Mouse (Mus musculus) hindbrain, embryonic 13.5 days (tissue): ENCODE measurements at regions not wholly inside any gene's neighbourhood (a gene's known extent, or its start where the extent isn't known, plus 50 kb on each side); places are given as distances from the start of the nearest gene placed in this dataset.

Source experiments
- ATAC-seq: fragments of 200-750 bp; cut with Nextera tagmentation; 2 replicates; pipeline ENCODE4 v1.8.0; 2017; ENCODE audit warnings: moderate TSS enrichment; ENCODE audit not compliant: low FRiP score
- H3K27ac ChIP-seq: fragments of 300-500 bp; sonication (generic); 2 replicates; pipeline ENCODE4 v1.5.1; 2015; ENCODE audit warnings: inconsistent platforms, mild to moderate bottlenecking, moderate library complexity
- H3K27me3 ChIP-seq: fragments of 300-500 bp; sonication (generic); 2 replicates; pipeline ENCODE4 v1.6.1; 2015; ENCODE audit warnings: mild to moderate bottlenecking, inconsistent platforms
- H3K36me3 ChIP-seq: fragments of 300-500 bp; sonication (generic); 2 replicates; pipeline ENCODE4 v1.6.1; 2015; ENCODE audit warnings: mild to moderate bottlenecking, inconsistent platforms
- H3K4me1 ChIP-seq: fragments of 300-500 bp; sonication (generic); replicated peaks from 2 replicates; pipeline ENCODE4 v1.6.1; 2015; ENCODE audit warnings: inconsistent platforms
- H3K4me2 ChIP-seq: fragments of 300-500 bp; sonication (generic); 2 replicates; pipeline ENCODE4 v1.6.1; 2015; ENCODE audit warnings: inconsistent platforms, mild to moderate bottlenecking, moderate library complexity
- H3K4me3 ChIP-seq: fragments of 300-500 bp; sonication (generic); 2 replicates; pipeline ENCODE4 v1.5.1; 2015; ENCODE audit warnings: mild to moderate bottlenecking, inconsistent platforms
- H3K9ac ChIP-seq: fragments of 300-500 bp; sonication (generic); 2 replicates; pipeline ENCODE4 v1.6.1; 2015; ENCODE audit warnings: mild to moderate bottlenecking, inconsistent platforms
- H3K9me3 ChIP-seq: fragments of 300-500 bp; sonication (generic); 2 replicates; pipeline ENCODE4 v1.6.1; 2016; ENCODE audit warnings: inconsistent platforms
- WGBS: fragments of 180-500 bp; shearing (Covaris S2); methylation state at CpG from one replicate; pipeline ENCODE4 v1.1.7; 2015; 5-methylcytosine and 5-hydroxymethylcytosine counted together

DNA sequence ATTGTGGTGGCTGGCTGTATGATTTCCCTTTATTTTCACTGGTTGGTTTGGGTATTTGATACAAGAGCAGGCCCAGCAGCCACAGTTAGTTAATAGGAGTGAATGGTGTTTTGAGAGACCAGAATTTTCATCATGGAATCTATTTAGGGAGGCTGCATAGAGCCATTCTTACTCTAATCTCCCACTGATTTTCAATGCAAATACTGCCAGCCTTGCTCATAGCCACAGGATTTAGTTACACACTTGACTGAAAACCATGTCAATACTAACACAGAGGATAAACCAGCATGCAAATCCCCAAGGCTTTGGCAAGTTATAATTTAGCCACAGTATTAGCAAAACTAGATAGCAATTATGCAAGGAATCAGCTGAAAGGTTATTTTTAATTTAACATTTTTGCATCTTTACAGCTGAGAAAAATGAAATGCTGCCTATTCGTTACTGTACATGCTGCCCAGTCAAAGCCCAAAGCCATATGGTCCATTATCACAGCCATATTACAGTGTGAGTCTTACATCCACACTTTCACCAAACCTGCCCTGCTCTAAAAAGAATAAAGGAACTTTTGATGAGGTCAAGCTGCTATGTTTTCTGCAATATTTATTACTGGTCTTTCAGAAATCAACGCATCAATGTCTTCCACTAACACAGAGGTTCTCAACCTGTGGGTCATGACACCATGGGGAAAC lies 1000.5 kb upstream of the Flrt2 start:
- 84% methylated on average over 2 of the region's 2 CpGs for WGBS
- H3K9me3 ChIP-seq, result no peaks in the 10 kb centered on the region
- no peaks in the 10 kb centered on the region for H3K36me3 ChIP-seq
- H3K27me3 ChIP-seq, result no peaks in the 10 kb centered on the region
- no peak for ATAC-seq
- H3K4me1 ChIP-seq, result no peaks in the 10 kb centered on the region
- H3K4me2 ChIP-seq, result no peak overlapping the region
- H3K4me3 ChIP-seq, result no peak overlapping the region
- no peak overlapping the region for H3K27ac ChIP-seq
- no peak overlapping the region for H3K9ac ChIP-seq

DNA sequence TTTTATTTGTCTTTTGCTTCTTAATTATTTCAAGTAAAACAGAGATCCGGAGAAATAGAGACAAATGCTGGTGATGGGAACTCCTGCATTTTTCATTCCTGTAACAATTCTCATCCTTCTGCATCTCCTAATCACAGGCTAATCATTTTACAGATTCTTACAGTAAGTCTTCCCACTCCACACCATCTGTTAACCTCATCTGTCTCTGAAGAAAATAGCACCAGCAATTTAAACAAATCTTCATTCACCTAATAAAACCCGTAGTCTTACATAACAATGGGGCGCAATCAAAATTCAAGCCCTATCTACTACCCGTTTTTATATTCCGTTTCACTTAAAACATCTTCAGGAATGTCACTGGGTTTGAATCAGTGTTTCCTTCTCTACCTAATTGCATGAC lies 960.6 kb upstream of the Flrt2 start:
- Histone ChIP-seq H3K4me3 (no peak overlapping the region), H3K4me2 (no peak overlapping the region), H3K9ac (no peak overlapping the region), H3K4me1 (peaks cover 6% of the 10 kb centered on the region), H3K36me3 (no peaks in the 10 kb centered on the region), H3K27me3 (no peaks in the 10 kb centered on the region), H3K9me3 (no peaks in the 10 kb centered on the region), H3K27ac (no peak overlapping the region)
- 76% methylated on average over 5 of the region's 5 CpGs for WGBS
- ATAC-seq, result no peak

DNA sequence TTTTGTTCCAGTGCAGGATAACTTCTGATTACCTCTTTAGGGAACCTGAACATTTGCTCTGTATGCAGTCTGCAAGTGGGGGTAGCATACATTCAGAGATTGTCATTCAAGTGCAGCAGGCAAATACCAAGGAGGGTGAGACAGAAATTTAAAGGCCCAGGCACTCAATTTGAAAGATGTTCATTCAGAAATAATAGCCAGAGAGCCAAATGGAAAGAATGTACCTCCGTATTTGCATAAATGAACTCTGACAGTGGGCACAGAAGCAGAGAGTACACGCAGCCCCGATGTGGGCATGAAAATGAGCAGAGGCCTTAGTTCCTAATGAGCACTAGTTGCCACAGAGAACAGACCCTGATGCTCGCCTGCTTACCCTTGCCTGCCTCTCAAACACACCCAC lies 958.8 kb upstream of the Flrt2 start:
- 49% methylated on average over 4 of the region's 4 CpGs for WGBS
- Histone ChIP-seq H3K4me3 (no peak overlapping the region), H3K36me3 (no peaks in the 10 kb centered on the region), H3K9me3 (no peaks in the 10 kb centered on the region), H3K27me3 (no peaks in the 10 kb centered on the region), H3K9ac (no peak overlapping the region), H3K4me2 (no peak overlapping the region), H3K27ac (no peak overlapping the region), H3K4me1 (peaks cover 6% of the 10 kb centered on the region)
- no peak for ATAC-seq

DNA sequence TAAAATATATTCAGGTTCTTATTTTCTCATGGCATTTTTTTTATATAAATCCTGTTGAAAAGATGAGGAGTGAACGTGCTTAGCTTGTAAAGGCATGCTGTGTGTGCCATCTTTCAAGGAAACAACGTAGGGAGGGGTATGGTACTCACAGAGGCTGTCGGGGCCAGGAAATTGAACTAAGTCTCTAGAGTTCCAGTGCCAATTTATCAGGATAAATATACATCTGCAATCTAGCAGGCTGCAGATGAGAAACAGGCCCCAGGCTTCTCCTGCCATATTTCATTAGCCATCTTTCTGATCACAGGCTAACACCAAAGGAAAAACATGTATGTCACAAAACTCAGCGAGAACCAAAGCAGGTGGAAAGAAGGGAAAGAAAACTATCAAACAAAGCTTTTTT lies 954.8 kb upstream of the Flrt2 start:
- H3K27ac ChIP-seq, result no peak overlapping the region
- no peaks in the 10 kb centered on the region for H3K36me3 ChIP-seq
- no peak overlapping the region for H3K4me3 ChIP-seq
- H3K4me1 ChIP-seq, result peaks cover 6% of the 10 kb centered on the region
- no peaks in the 10 kb centered on the region for H3K9me3 ChIP-seq
- 63% methylated on average over 4 of the region's 4 CpGs for WGBS
- H3K27me3 ChIP-seq, result no peaks in the 10 kb centered on the region
- H3K4me2 ChIP-seq, result no peak overlapping the region
- ATAC-seq, result no peak
- H3K9ac ChIP-seq, result no peak overlapping the region

DNA sequence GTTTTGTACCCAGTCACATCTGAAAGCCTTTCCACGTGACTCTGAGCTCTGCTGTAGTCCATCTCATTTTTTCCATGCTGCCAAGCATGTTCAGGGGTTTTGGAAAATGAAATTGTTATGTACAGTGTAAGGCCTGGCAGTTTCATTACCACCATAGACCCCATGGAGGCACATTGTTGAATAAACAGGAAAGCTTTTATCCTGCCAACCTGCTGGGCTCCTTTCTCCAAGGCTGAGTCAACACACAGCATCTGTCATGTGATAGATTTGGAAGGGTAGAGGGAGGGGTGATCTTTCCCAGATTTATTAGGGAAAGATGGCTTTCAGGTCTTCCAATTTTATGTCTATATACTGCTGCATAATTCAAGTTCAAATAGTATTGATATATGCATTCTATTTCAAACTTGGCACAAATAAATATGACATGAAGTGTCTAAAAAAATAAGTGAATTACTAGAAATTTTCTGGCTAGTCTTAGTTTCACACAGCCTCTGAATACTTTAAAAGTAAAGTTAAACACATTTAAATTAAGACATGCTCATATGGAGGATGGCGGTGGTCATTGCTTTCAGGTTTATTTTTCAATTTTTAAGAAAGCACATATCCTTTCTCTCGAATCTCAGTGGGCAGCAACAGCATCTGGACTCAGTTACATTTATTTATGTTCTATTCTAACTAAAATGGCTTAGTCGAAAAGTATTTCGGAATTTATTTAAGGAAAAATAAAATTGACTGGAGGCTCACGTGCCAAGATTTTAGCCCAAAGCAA lies 942.1 kb upstream of the Flrt2 start:
- 82% methylated on average over 6 of the region's 6 CpGs for WGBS
- Histone ChIP-seq H3K4me1 (no peaks in the 10 kb centered on the region), H3K4me2 (no peak overlapping the region), H3K27ac (no peak overlapping the region), H3K9me3 (no peaks in the 10 kb centered on the region), H3K4me3 (no peak overlapping the region), H3K36me3 (no peaks in the 10 kb centered on the region), H3K27me3 (no peaks in the 10 kb centered on the region), H3K9ac (no peak overlapping the region)
- ATAC-seq, result no peak

DNA sequence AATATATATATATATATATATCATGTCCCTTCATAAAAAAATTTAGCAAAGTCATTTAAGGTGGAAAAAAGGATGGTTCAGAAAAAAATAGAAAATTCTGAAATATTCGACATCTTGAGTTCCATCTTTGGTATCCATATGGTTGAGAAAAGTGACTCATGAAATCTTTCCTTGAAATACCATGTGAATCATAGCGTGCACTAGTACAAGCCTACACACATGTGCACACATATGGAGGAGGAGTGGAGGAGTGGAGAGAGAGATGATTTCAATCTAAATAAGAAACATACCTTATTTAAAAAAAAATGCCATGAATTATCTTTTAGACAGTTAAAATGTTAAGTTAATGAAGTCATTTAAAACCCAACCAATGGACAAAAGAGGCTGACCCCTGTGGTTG lies 936.3 kb upstream of the Flrt2 start:
- Histone ChIP-seq H3K4me1 (no peaks in the 10 kb centered on the region), H3K4me3 (no peak overlapping the region), H3K36me3 (no peaks in the 10 kb centered on the region), H3K27me3 (no peaks in the 10 kb centered on the region), H3K9me3 (no peaks in the 10 kb centered on the region), H3K9ac (no peak overlapping the region), H3K27ac (no peak overlapping the region), H3K4me2 (no peak overlapping the region)
- no peak for ATAC-seq
- WGBS, result 94% methylated on average over 2 of the region's 2 CpGs

DNA sequence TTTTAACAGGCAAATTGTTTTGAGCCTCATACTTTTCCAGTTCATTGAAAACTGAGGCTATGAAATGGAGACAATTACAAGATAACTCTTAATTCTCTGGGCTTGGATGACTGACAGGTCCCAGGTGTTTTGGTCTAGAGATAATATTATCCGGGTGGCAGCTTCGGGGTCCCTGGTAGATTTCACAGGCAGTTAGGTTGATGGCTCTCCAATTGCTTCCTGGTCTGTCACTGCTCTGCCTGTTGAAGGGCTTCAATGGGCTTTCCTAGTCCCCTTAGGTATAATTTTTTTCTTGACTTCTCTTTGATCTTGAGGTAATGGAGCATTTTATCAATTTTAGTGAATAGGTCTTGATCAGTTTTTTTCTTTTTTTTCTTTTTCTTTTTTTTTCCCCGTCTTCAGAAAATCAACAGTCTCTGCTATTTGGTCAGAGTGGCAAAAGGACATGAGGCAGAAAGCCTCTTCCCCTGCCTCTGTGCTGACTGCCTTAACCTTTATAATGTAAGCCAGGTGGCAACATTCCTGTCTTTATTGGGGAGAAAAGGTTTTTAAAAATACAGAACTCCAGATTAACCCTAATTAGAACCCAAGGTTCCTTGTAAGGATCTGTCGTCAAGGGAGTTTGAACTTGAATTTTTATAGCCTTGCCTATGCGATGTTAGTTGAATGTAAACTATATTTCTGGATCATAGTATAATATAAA lies 896.0 kb upstream of the Flrt2 start:
- no peak for ATAC-seq
- WGBS, result 58% methylated on average over 5 of the region's 5 CpGs
- no peak overlapping the region for H3K4me3 ChIP-seq

DNA sequence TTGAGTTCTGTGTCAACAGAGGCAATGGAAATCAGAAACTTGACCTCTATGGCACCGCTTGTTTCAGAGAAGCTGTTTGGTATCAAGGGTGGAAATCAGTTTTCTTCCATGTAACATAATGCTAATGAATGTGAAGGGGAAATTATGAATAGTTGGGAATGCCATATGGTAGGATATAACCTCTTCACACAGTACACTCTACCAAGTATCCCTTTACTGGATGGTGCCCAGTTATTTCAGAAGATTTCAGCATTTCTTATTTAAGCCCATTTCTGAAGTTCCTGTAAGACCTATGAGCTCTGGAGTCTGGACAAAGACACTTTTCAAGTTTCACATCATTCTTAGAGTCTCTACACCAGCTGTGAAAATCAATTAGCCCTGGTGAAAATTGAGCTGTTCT lies 887.3 kb upstream of the Flrt2 start:
- H3K27ac ChIP-seq, result no peak overlapping the region
- no peaks in the 10 kb centered on the region for H3K36me3 ChIP-seq
- H3K9me3 ChIP-seq, result no peaks in the 10 kb centered on the region
- no peak for ATAC-seq
- H3K4me1 ChIP-seq, result no peaks in the 10 kb centered on the region
- H3K9ac ChIP-seq, result no peak overlapping the region
- no peak overlapping the region for H3K4me3 ChIP-seq
- WGBS, result 69% methylated on average over 1 of the region's 1 CpGs
- no peak overlapping the region for H3K4me2 ChIP-seq
- H3K27me3 ChIP-seq, result no peaks in the 10 kb centered on the region

More for the DNA sequence above, 896.0 kb upstream of the Flrt2 start:
- Histone ChIP-seq H3K36me3 (no peaks in the 10 kb centered on the region), H3K9ac (no peak overlapping the region), H3K27ac (no peak overlapping the region), H3K27me3 (no peaks in the 10 kb centered on the region), H3K4me2 (no peak overlapping the region), H3K9me3 (no peaks in the 10 kb centered on the region), H3K4me1 (no peaks in the 10 kb centered on the region)

DNA sequence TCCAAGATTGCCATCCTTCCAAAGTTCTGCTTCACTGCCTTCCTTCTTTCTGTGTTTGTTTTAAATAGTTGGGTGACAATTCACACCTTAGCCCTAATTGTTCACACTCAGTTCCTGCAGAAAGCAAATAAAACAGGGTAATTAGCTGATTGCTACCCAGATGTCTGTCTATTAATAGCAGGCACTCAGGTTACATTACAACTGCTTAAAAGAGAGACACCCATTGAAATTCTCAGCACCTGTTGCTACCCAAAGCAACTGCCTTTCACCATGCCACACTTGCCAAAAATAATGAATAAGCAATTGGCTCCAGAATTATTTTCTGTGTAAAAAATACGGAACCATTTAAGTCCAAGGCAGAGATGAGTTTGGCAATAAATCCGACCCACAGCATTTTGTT lies 860.6 kb upstream of the Flrt2 start:
- Histone ChIP-seq H3K9me3 (no peaks in the 10 kb centered on the region), H3K27ac (no peak overlapping the region), H3K4me2 (no peak overlapping the region), H3K36me3 (no peaks in the 10 kb centered on the region), H3K4me3 (no peak overlapping the region), H3K4me1 (no peaks in the 10 kb centered on the region), H3K9ac (no peak overlapping the region), H3K27me3 (no peaks in the 10 kb centered on the region)
- 90% methylated on average over 2 of the region's 2 CpGs for WGBS
- ATAC-seq, result no peak

DNA sequence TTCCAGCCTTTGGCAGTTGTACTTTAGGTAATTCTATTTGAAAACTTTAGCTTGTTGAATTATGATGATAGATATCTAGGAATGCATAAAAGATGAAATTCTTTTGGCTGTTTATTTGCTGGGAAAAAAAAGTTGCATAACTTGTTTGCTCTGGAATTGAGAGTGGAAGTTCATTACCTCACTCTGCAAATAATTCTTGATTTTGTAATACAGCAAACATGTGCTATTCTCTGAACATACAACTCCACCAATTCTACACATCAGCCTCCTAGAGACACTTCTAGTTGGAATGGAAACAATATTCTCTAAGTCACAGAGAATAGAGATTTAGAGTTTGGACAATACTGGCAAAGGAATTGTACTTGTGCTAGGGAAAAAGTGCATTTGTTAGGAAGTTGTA lies 829.3 kb upstream of the Flrt2 start:
- Histone ChIP-seq H3K27me3 (no peaks in the 10 kb centered on the region), H3K9me3 (no peaks in the 10 kb centered on the region), H3K4me2 (no peak overlapping the region), H3K4me3 (no peak overlapping the region), H3K9ac (no peak overlapping the region), H3K4me1 (no peaks in the 10 kb centered on the region), H3K36me3 (no peaks in the 10 kb centered on the region), H3K27ac (no peak overlapping the region)
- ATAC-seq, result no peak

DNA sequence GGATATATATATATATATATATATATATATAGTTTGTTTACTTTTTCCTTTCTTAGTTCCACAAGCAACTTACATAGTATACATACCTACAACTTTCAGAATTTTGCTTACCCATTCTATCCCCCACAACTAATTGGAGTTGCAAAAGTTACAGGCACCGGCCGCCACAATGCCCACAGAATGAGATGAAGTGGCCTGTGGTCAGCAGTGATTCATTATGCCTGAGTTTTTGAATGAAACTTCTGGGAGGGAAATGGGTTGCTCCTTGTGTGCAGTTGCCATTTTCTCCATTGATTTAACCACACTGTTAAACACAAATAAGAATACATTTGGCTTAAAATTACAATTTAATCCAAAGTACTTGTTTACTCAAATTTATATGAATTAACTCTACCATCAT lies 781.2 kb upstream of the Flrt2 start:
- H3K4me2 ChIP-seq, result no peak overlapping the region
- no peaks in the 10 kb centered on the region for H3K9me3 ChIP-seq
- 85% methylated on average over 2 of the region's 2 CpGs for WGBS
- no peak overlapping the region for H3K4me3 ChIP-seq
- H3K27me3 ChIP-seq, result no peaks in the 10 kb centered on the region
- H3K36me3 ChIP-seq, result no peaks in the 10 kb centered on the region
- no peaks in the 10 kb centered on the region for H3K4me1 ChIP-seq
- no peak overlapping the region for H3K9ac ChIP-seq
- no peak for ATAC-seq
- H3K27ac ChIP-seq, result no peak overlapping the region

DNA sequence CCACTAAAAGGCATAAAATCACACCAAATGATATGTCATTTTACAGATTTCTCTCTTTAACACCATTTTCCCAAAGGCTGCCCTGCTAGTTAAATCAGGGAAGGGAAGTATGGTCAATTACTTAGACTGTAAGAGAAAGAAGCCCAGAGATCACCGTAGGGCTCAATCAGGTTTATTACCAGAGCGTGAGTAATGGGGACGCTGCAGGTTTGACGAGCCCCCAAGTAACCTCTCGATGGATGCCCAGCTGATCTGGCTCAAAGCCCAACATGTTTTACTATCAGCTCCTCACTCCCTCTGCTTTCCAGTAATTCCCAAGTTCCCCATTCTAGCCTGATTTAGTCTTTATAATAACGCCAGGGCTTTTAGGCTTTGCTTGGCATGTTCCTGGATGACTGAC lies 749.0 kb upstream of the Flrt2 start:
- 84% methylated on average over 6 of the region's 6 CpGs for WGBS
- H3K27ac ChIP-seq, result no peak overlapping the region
- H3K4me2 ChIP-seq, result no peak overlapping the region
- no peaks in the 10 kb centered on the region for H3K4me1 ChIP-seq
- H3K27me3 ChIP-seq, result no peaks in the 10 kb centered on the region
- H3K36me3 ChIP-seq, result no peaks in the 10 kb centered on the region
- no peak for ATAC-seq
- H3K4me3 ChIP-seq, result no peak overlapping the region
- H3K9me3 ChIP-seq, result no peaks in the 10 kb centered on the region
- H3K9ac ChIP-seq, result no peak overlapping the region
